Mouse (Mus musculus): Measurements from ENCODE around the gene Tbcb.

GRCm38 (mm10) chr7:30205383-30205782, 26.7 kb downstream of the Tbcb start:
- TF ChIP-seq GATA1 (IDR thresholded peaks at IDR 0.05; ENCODE audit: low read length) (no peak), TAL1 (IDR thresholded peaks at IDR 0.05; ENCODE audit: low read length) (no peak)
